Mouse (Mus musculus): ENCODE results near the gene Ccpg1.

Ccpg1 gene

GRCm38 (mm10) chr9:73048927-73049326 is 63.7 kb downstream of the Ccpg1 start:
- no peak for DNase-seq

DNA sequence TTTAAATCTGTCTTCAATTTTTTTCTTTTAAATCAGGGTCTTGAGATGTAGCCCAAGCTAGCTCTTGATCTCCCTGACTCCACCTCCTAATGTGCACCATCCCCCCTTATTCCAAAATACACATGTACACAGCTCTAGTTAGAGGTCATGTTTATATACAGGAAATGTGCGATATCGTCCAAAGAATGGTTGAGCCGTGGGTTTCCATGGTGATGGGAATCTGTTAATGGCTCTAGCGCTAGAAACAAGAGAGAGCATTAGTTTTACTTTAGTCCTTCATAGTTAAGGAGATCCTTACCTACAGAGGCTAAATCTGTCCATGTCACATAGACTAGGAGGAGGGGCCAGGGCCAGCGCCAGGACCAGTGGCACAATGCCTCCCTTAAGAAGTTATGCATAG is 64.6 kb downstream of the Ccpg1 start:
- no peak for DNase-seq

- DNase-seq, result no peak
These were observed 65.4 kb downstream of the Ccpg1 start for GRCm38 (mm10) chr9:73050606-73051005.

DNA sequence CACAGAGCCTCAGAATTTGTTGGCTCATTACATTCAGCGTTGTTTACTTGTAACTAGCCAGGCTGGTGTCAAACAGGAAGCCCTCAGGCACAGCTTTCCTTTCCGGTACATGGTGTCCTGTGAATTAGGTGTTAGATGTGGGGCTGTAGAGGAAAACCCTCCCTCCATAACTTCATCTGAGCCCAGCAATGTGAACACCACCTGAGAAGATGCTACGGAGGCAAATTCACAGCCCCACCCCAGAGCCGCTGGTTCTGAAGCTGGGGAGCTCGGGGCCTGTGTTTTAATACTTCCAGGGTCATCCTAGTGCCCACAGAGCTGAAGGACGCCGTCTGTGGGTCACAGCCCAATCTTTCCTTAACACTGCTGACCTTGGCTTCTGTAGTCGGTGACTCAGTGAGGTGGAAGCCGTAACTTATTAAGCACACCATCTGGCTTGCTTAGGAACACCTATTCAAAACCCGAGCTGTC is 70.2 kb downstream of the Ccpg1 start:
- no peak for DNase-seq

DNA sequence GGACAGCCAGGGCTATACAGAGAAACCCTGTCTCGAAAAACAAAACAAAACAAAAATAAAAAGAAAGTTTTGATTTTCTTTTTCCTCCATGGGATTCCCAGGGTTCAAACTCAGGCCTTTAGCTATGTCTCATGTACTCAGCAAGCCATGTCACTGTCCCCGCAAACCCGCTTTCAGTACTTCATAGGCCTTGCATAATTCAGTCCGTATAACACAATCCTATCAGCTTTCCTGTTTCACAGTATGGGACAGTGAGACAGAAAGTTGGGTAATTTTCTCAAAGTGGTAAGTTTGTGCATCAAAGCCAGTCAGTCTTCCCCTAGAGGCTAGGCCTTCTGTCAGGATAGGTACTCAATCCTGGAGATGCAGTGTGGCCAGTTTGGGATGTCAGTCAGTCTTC is 74.0 kb downstream of the Ccpg1 start:
- DNase-seq, result no peak

GRCm38 (mm10) chr9:73063621-73064290 is 78.5 kb downstream of the Ccpg1 start:
- DNase-seq, result no peak

Measured in cerebellum, adult 11-12 months (tissue).